Mouse (Mus musculus): Measurements from ENCODE around the gene Gm20388. TPM values are rescaled to one million over a fixed set of nuclear protein-coding genes. Genes with fewer than 3 reads are reported as not detected.

The Gm20388 gene
- polyA plus RNA-seq, 1 experiment: 0.36 TPM

DNA sequence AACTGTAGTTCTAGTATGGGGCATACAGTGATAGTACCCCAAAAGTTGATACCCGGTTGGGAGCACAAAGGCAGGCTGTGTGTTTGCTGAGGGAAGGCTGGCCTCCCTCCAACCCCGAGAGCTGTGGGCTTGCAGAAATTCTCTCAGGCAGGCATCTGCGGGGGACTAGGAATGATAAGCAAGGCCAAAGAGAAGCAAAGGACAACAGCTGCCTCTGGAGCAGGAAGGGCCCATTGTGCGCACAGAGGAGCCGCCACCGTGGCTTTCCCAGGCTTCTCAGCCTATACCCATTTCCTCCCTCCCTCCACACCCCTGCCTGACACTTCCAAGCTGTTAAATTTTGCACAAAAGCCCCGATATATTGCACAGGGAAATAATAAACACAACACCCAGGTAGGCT is 3423.2 kb downstream of the Gm20388 start:
- Histone ChIP-seq H3K4me3 (replicated peaks) (no peak overlapping the region), H3K4me1 (ENCODE audit: control insufficient read depth) (peaks cover 46% of the 10 kb centered on the region), H3K9me3 (ENCODE audit: control insufficient read depth, low read length) (no peaks in the 10 kb centered on the region), H3K27me3 (ENCODE audit: control insufficient read depth) (peaks cover 19% of the 10 kb centered on the region), H3K36me3 (ENCODE audit: control insufficient read depth) (no peaks in the 10 kb centered on the region)
- TF ChIP-seq TAL1 (IDR thresholded peaks at IDR 0.05; ENCODE audit: low read length) (no peak), GATA1 (IDR thresholded peaks at IDR 0.05; ENCODE audit: low read length) (no peak)

DNA sequence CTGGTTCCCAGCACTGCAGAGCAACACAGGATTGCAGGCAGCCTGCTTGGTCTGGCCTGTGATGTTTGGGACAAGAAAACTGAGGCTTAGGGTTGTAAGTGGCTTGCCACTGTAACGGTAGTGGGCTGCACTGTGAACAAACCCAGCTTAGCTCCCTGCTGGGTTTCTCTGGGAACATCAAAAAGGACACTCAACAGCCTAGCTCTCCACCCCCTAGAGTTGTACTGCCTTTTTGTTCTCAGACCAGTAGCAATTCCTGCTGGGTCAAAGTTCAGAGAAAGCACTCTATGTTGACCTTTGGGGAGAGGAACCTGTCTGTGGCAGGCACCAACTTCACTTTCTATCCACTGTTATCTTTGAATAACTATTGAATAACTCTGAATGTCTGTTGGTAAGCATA is 3423.8 kb downstream of the Gm20388 start:
- Histone ChIP-seq H3K9me3 (ENCODE audit: control insufficient read depth, low read length) (no peaks in the 10 kb centered on the region), H3K4me3 (replicated peaks) (no peak overlapping the region), H3K36me3 (ENCODE audit: control insufficient read depth) (no peaks in the 10 kb centered on the region), H3K4me1 (ENCODE audit: control insufficient read depth) (peaks cover 41% of the 10 kb centered on the region), H3K27me3 (ENCODE audit: control insufficient read depth) (peaks cover 19% of the 10 kb centered on the region)
- no peak for TF ChIP-seq GATA1 (IDR thresholded peaks at IDR 0.05; ENCODE audit: low read length)
- TF ChIP-seq TAL1 (IDR thresholded peaks at IDR 0.05; ENCODE audit: low read length): no peak

DNA sequence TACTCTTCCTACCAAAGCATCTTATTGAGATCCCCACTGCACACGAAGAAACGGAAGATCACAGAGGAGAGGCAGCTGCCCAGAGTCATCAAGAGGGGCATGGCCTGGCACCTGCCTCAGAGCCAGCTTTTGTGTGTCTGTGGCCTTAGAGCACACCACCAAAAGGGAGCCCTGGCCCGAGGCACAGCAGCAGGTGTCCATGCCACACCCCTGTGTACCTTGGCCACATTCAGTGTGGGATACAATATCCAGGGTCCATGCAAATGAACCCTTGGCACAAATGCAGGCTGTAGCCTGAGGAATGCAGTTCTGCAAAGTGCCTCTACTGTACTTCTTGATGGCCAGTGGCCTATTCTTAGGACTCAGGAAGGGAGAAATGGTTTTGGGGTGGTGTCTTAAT is 3426.8 kb downstream of the Gm20388 start:
- peaks cover 3% of the 10 kb centered on the region for H3K9me3 ChIP-seq (ENCODE audit: control insufficient read depth, low read length)
- H3K4me1 ChIP-seq (ENCODE audit: control insufficient read depth): peaks cover 27% of the 10 kb centered on the region
- no peaks in the 10 kb centered on the region for H3K36me3 ChIP-seq (ENCODE audit: control insufficient read depth)
- H3K4me3 ChIP-seq (replicated peaks): no peak overlapping the region
- no peak for TF ChIP-seq TAL1 (IDR thresholded peaks at IDR 0.05; ENCODE audit: low read length)
- no peak for TF ChIP-seq GATA1 (IDR thresholded peaks at IDR 0.05; ENCODE audit: low read length)
- peaks cover 19% of the 10 kb centered on the region for H3K27me3 ChIP-seq (ENCODE audit: control insufficient read depth)

DNA sequence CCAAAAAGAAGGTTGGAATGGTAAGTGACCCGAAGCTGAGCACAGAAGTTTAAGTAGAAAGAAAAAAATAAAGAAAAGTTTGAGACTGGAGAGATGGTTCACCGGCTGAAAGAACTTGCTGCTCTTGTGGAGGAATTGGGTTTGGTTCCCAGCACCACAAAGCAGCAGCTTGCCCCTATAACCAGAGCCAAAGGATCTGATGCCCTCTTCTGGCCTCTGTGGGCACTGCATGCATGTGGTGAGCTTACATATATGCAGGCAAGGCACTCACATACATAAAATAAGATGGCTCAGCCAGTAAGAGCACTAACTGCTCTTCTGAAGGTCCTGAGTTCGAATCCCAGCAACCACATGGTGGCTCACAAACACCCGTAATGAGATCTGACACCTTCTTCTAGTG is 3429.4 kb downstream of the Gm20388 start:
- Histone ChIP-seq H3K4me1 (ENCODE audit: control insufficient read depth) (peaks cover 12% of the 10 kb centered on the region), H3K9me3 (ENCODE audit: control insufficient read depth, low read length) (peaks cover 3% of the 10 kb centered on the region), H3K4me3 (replicated peaks) (no peak overlapping the region), H3K36me3 (ENCODE audit: control insufficient read depth) (no peaks in the 10 kb centered on the region), H3K27me3 (ENCODE audit: control insufficient read depth) (no peaks in the 10 kb centered on the region)
- no peak for TF ChIP-seq TAL1 (IDR thresholded peaks at IDR 0.05; ENCODE audit: low read length)
- TF ChIP-seq GATA1 (IDR thresholded peaks at IDR 0.05; ENCODE audit: low read length): no peak

DNA sequence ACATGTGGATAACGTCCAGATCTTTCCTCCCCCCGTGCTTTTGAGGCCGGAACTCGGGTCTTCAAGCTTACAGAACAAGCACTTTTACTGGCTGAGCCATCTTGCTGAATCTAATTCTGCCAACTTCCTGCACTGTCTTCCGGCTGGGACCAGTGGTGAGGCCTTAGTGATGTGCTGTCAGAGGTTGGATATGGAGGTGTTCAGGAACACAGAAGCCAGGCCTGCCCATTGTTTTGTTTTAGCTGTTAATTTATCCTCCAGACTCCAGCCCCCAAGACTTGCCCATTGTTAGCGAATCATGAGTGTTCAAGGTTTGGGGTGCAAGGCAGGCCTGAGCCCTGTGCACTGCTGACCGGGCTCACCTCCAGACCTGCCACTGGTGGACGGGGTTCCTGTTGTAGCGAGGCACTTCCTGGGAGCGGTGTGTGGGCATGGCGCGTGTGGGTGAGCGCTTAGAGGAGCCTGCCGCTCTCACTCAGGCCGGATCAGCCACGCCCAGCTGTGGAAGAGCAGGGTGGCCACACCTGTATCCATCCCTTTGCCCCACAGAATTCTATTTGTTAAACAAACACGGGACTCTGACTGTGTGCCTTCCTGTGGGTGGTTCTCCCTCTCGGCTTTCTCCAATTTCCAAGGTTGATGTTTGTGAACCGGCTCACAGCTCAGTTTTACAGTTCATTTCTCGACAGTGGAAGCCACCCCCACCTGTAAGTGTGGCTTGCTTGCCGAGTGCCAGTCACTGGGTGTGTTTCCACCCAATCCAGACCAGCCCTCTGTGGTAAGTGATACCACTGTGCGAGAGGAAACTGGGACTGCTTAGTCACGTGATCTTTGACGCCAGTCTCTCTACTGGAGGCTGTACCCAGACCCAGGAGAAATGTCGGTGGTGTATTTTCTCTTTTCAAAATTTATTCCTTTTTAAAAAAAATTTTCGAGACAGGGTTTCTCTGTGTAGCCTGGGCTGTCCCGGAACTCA is 3430.7 kb downstream of the Gm20388 start:
- H3K9me3 ChIP-seq (ENCODE audit: control insufficient read depth, low read length): peaks cover 3% of the 10 kb centered on the region
- H3K4me1 ChIP-seq (ENCODE audit: control insufficient read depth): peaks cover 21% of the 10 kb centered on the region
- no peaks in the 10 kb centered on the region for H3K27me3 ChIP-seq (ENCODE audit: control insufficient read depth)
- H3K4me3 ChIP-seq (replicated peaks): no peak overlapping the region
- TF ChIP-seq TAL1 (IDR thresholded peaks at IDR 0.05; ENCODE audit: low read length): no peak
- no peak for TF ChIP-seq GATA1 (IDR thresholded peaks at IDR 0.05; ENCODE audit: low read length)
- no peaks in the 10 kb centered on the region for H3K36me3 ChIP-seq (ENCODE audit: control insufficient read depth)

DNA sequence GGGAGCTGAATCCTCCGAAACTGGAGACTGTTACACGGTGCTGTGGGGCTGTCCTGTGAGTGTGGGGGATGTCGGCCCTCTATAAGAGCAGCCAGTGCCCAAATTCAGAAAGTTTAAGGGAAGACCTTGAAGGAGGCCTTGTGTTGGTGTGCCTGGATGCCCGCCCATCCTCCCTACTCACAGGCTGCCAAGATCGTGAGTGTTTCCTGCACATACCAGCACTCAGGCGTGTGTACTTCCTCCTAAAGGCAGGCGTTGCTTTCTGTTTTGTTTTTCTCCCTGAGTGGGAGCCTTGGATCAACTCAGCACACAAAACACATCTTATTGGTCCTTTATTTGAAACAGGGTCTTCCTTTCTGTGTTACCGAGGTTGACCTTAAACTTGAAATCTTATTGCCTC is 3431.6 kb downstream of the Gm20388 start:
- H3K4me3 ChIP-seq (replicated peaks): no peak overlapping the region
- no peaks in the 10 kb centered on the region for H3K27me3 ChIP-seq (ENCODE audit: control insufficient read depth)
- peaks cover 3% of the 10 kb centered on the region for H3K9me3 ChIP-seq (ENCODE audit: control insufficient read depth, low read length)
- TF ChIP-seq GATA1 (IDR thresholded peaks at IDR 0.05; ENCODE audit: low read length) (no peak), TAL1 (IDR thresholded peaks at IDR 0.05; ENCODE audit: low read length) (no peak)
- H3K36me3 ChIP-seq (ENCODE audit: control insufficient read depth): no peaks in the 10 kb centered on the region
- peaks cover 24% of the 10 kb centered on the region for H3K4me1 ChIP-seq (ENCODE audit: control insufficient read depth)

DNA sequence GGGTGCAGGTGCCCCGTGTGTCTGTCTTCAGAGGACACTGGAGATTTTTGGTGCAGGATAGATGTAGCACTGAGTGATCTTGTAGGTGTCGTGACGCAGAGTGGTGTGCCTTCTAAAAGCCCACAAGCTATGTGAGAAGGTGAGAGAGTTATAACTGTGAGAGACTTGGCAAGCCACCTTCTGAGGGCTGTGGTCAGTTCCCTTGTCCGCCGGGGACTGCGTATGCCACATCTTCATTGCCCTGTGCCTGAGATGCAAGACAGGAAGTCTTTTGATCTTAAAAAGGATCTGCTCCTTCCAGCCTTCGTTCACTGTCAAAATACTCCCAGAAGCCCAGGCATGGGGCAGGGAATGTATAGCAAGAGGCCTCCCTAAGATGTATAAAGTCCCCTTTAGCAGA is 3432.3 kb downstream of the Gm20388 start:
- Histone ChIP-seq H3K36me3 (ENCODE audit: control insufficient read depth) (no peaks in the 10 kb centered on the region), H3K4me1 (ENCODE audit: control insufficient read depth) (peaks cover 29% of the 10 kb centered on the region), H3K27me3 (ENCODE audit: control insufficient read depth) (no peaks in the 10 kb centered on the region), H3K4me3 (replicated peaks) (no peak overlapping the region), H3K9me3 (ENCODE audit: control insufficient read depth, low read length) (peaks cover 3% of the 10 kb centered on the region)
- TF ChIP-seq TAL1 (IDR thresholded peaks at IDR 0.05; ENCODE audit: low read length): no peak
- no peak for TF ChIP-seq GATA1 (IDR thresholded peaks at IDR 0.05; ENCODE audit: low read length)

DNA sequence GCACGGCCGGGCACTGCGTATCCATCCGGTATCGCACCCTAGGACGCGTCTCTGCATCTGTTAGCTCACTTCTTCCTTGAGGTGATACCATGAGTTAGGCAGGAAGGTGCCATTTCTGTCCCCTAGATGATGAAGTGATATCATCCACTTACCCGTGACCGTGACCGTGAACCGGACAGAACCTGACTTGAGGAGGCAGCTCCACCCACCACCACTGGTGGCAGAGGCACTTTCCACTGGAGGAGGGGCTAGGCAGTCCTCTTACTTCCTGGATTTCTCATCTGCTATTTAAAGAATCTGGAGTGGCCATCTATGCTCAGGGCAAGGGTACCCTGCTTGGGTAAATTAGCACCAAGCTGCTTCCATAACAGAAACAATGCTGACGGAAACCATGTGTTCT is 3432.8 kb downstream of the Gm20388 start:
- Histone ChIP-seq H3K36me3 (ENCODE audit: control insufficient read depth) (no peaks in the 10 kb centered on the region), H3K9me3 (ENCODE audit: control insufficient read depth, low read length) (peaks cover 3% of the 10 kb centered on the region), H3K27me3 (ENCODE audit: control insufficient read depth) (no peaks in the 10 kb centered on the region), H3K4me1 (ENCODE audit: control insufficient read depth) (peaks cover 34% of the 10 kb centered on the region), H3K4me3 (replicated peaks) (no peak overlapping the region)
- TF ChIP-seq GATA1 (IDR thresholded peaks at IDR 0.05; ENCODE audit: low read length) (no peak), TAL1 (IDR thresholded peaks at IDR 0.05; ENCODE audit: low read length) (no peak)

DNA sequence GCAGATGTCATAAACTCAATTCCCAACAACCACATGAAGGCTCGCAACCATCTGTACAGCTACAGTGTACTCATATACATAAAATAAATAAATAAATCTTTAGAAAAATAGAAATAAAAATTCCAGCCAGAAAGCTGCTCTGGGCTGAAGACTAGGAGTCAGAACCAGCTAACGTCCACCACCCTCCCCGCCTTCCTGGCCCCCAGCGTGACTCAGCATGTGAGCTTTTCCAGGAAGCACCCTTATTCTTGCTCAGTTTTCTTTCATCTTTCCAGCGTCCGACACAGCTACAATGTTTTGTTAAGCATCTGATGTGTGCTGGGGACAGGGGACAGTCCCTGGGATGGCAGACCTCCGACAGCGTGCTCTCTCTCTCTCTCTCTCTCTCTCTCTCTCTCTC is 3434.5 kb downstream of the Gm20388 start:
- H3K4me3 ChIP-seq (replicated peaks): no peak overlapping the region
- peaks cover 42% of the 10 kb centered on the region for H3K4me1 ChIP-seq (ENCODE audit: control insufficient read depth)
- H3K9me3 ChIP-seq (ENCODE audit: control insufficient read depth, low read length): peaks cover under 1% of the 10 kb centered on the region
- no peaks in the 10 kb centered on the region for H3K36me3 ChIP-seq (ENCODE audit: control insufficient read depth)
- no peaks in the 10 kb centered on the region for H3K27me3 ChIP-seq (ENCODE audit: control insufficient read depth)
- TF ChIP-seq TAL1 (IDR thresholded peaks at IDR 0.05; ENCODE audit: low read length) (no peak), GATA1 (IDR thresholded peaks at IDR 0.05; ENCODE audit: low read length) (no peak)

Data from erythroblast, embryonic 14.5 days (primary cell).